ENCODE assay signal across 8 mouse cellular contexts in genomic region chr12:110978607-110979406, GRCm38 (mm10). TPM values are rescaled to one million over a fixed set of nuclear protein-coding genes. Genes with fewer than 3 reads are reported as not detected.
DNase-seq lines count a peak whose midpoint lies in the region; ATAC-seq lines count a peak whose summit lies in the region.

TSS of gene Ankrd9 (minus strand) at chr12:110979040.

- H3K9ac ChIP-seq in hindbrain, embryonic 11.5 days (ENCODE audit: low read depth, low read length): peak within 1 kb of the TSS; percentile 86

- H3K27ac ChIP-seq in hindbrain, embryonic 11.5 days (ENCODE audit: low read depth, low read length): peak within 1 kb of the TSS; percentile 61

- peak; percentile 99 for DNase-seq in Muller cell, postnatal 12 days (ENCODE audit: inconsistent ontology term)
- DNase-seq in cerebellum, adult 9-11 months: peak; percentile 93
- peak; percentile 86 to 93 for DNase-seq in frontal cortex, adult 2 months (ENCODE audit: extremely low spot score in 1 of 2, low spot score in 1 of 2)
- DNase-seq in hindbrain, embryonic 11.5 days (ENCODE audit: low spot score): peak; percentile 96
- DNase-seq in layer of hippocampus, postnatal 10 days (ENCODE audit: low spot score in 2 of 2): peak; percentile 89 to 92
- peak; percentile 99 for DNase-seq in lung, postnatal 10 days
- DNase-seq in ovary, postnatal 36 days (ENCODE audit: low spot score): peak; percentile 98
- DNase-seq in thymus, postnatal 36 days: peak; percentile 98 to 99

- peak within 1 kb of the TSS; percentile 66 for H3K4me3 ChIP-seq in hindbrain, embryonic 11.5 days (ENCODE audit: low read depth, low read length)

- no peaks in the 10 kb centered on the region for H3K4me1 ChIP-seq in hindbrain, embryonic 11.5 days (replicated peaks; ENCODE audit: control insufficient read depth, insufficient read depth, low read length)

- peak; percentile 98 for ATAC-seq in hindbrain, embryonic 11.5 days (ENCODE audit: low FRiP score)

- no peaks in the 10 kb centered on the region for H3K9me3 ChIP-seq in hindbrain, embryonic 11.5 days (ENCODE audit: control insufficient read depth, low read length)

- no peaks in the 10 kb centered on the region for H3K27me3 ChIP-seq in hindbrain, embryonic 11.5 days (ENCODE audit: control insufficient read depth, insufficient read depth, low read length)

- H3K36me3 ChIP-seq in hindbrain, embryonic 11.5 days (ENCODE audit: control insufficient read depth, insufficient read depth, low read length): no peaks in the 10 kb centered on the region

- under 1% methylated on average over 60 of the region's 90 CpGs for WGBS in hindbrain, embryonic 11.5 days

- H3K4me2 ChIP-seq in hindbrain, embryonic 11.5 days (replicated peaks; ENCODE audit: low read depth, low read length): peak within 1 kb of the TSS; percentile 80

RNA-seq across cellular contexts. Expression of gene Ankrd9, which starts in this region (rescaled TPM):
- 25.5 and 30.5 TPM in 2 replicates for polyA plus RNA-seq in frontal cortex, adult 2 months (2012; rRNA removed)
- polyA plus RNA-seq in hindbrain, embryonic 11.5 days (2014; fragmentation: Nextera tagmentation; extraction: Ambion mirVana): 9.6 and 12.1 TPM in 2 replicates
- total RNA-seq in layer of hippocampus, postnatal 10 days (2021): 1 to 10 TPM; 8.2 to 9.6 TPM

Comparison
In these comparisons a context has a peak if more than half of its experiments do, and no peak if none do; other contexts are left out.
1. Peak in every context shown above with its lines: DNase-seq, ATAC-seq, H3K4me3 ChIP-seq and H3K27ac ChIP-seq.